Mouse (Mus musculus) gastrocnemius, postnatal 25 days (tissue): ENCODE data around the gene Rab14. TPM values are rescaled to one million over a fixed set of nuclear protein-coding genes. Genes with fewer than 3 reads are reported as not detected.
A peak's percentile ranks its signal among the peaks of the same experiment; 100 is the strongest.

ENCODE experiments used
- DNase-seq: peaks from one replicate; pipeline ENCODE4 v3.0.0; 2022
- long read RNA-seq, 2 experiments: library from polyadenylated mRNA; stranded (forward); transcript quantifications; one replicate each; pipeline ENCODE4 v2.0.0; 2021
- total RNA-seq, 2 experiments: library from RNA; stranded (reverse); gene quantifications; 1 replicate in 1 of 2; 2 replicates in 1 of 2; pipeline ENCODE4 v1.2.3; 2021

Gene Rab14
- total RNA-seq: 10 to 100 TPM; 79.3 to 81.6 TPM
- long read RNA-seq, experiment 1, transcript Rab14-201 (8 exons, 3,081 nt): major isoform, 111 of 123 reads
- long read RNA-seq, experiment 1, partial matches to known transcripts: 0 of 123 reads
- long read RNA-seq, experiment 1, other reads (novel, unspliced or antisense): 12 of 123 reads
- long read RNA-seq, experiment 2, full-length matches to known transcripts: 175 of 193 reads
- long read RNA-seq, experiment 2, partial matches to known transcripts: 2 of 193 reads
- long read RNA-seq, experiment 2, other reads (novel, unspliced or antisense): 16 of 193 reads

GRCm38 (mm10) chr2:35200898-35201668 is at the start of gene Rab14:
Gene Rab14, minus strand, starts transcription at chr2:35201120.
- DNase-seq: peak; percentile 100

- DNase-seq: no peak
These were observed 46.8 kb upstream of the Rab14 start for GRCm38 (mm10) chr2:35247763-35248162.

GRCm38 (mm10) chr2:35244241-35244640 is 43.3 kb upstream of the Rab14 start:
- DNase-seq: no peak

- no peak for DNase-seq
These were observed 34.1 kb upstream of the Rab14 start for GRCm38 (mm10) chr2:35235021-35235420.

GRCm38 (mm10) chr2:35233898-35234297 is 33.0 kb upstream of the Rab14 start:
- DNase-seq: no peak

- no peak for DNase-seq
These were observed 31.9 kb upstream of the Rab14 start for GRCm38 (mm10) chr2:35232595-35233445.

GRCm38 (mm10) chr2:35231871-35232270 is 31.0 kb upstream of the Rab14 start:
- DNase-seq: peak; percentile 13

GRCm38 (mm10) chr2:35230215-35230614 is 29.3 kb upstream of the Rab14 start:
- no peak for DNase-seq

GRCm38 (mm10) chr2:35228145-35228544 is 27.2 kb upstream of the Rab14 start:
- no peak for DNase-seq

GRCm38 (mm10) chr2:35224285-35224684 is 23.4 kb upstream of the Rab14 start:
- no peak for DNase-seq

GRCm38 (mm10) chr2:35222822-35223391 is 22.0 kb upstream of the Rab14 start:
- DNase-seq: no peak

GRCm38 (mm10) chr2:35218736-35219135 is 17.8 kb upstream of the Rab14 start:
- no peak for DNase-seq

GRCm38 (mm10) chr2:35216701-35217100 is 15.8 kb upstream of the Rab14 start:
- no peak for DNase-seq

GRCm38 (mm10) chr2:35215363-35215762 is 14.4 kb upstream of the Rab14 start:
- no peak for DNase-seq

- DNase-seq: peak; percentile 77
These were observed 14.0 kb upstream of the Rab14 start for GRCm38 (mm10) chr2:35214881-35215358.

GRCm38 (mm10) chr2:35213345-35213910 is 12.5 kb upstream of the Rab14 start:
- DNase-seq: no peak

- DNase-seq: no peak
These were observed 10.8 kb upstream of the Rab14 start for GRCm38 (mm10) chr2:35211681-35212080.

GRCm38 (mm10) chr2:35208931-35209665 is 8.2 kb upstream of the Rab14 start:
- no peak for DNase-seq

GRCm38 (mm10) chr2:35208054-35208453 is 7.1 kb upstream of the Rab14 start:
- no peak for DNase-seq

- no peak for DNase-seq
These were observed 5.8 kb upstream of the Rab14 start for GRCm38 (mm10) chr2:35206761-35207160.

GRCm38 (mm10) chr2:35203729-35204128 is 2.8 kb upstream of the Rab14 start:
- DNase-seq: no peak
